Mouse (Mus musculus) midbrain, postnatal 0 days (tissue): ENCODE measurements around the gene Slc15a2. TPM values are rescaled to one million over a fixed set of nuclear protein-coding genes. Genes with fewer than 3 reads are reported as not detected.

Source experiments
- ATAC-seq: fragments of 200-750 bp; cut with Nextera tagmentation; 2 replicates; pipeline ENCODE4 v1.8.0; 2017; ENCODE audit warnings: moderate number of reproducible peaks, mild to moderate bottlenecking, moderate TSS enrichment, moderate library complexity; ENCODE audit not compliant: low FRiP score
- DNase-seq: peaks from one replicate; pipeline ENCODE4 v3.0.0-alpha.2; 2015; ENCODE audit warnings: low spot score
- H3K27ac ChIP-seq: fragments of 300-500 bp; sonication (generic); 2 replicates; pipeline ENCODE4 v1.5.1; 2014; ENCODE audit warnings: low read depth, mild to moderate bottlenecking, low read length, mixed read lengths
- H3K27me3 ChIP-seq: fragments of 300-500 bp; sonication (generic); 2 replicates; pipeline ENCODE4 v1.6.1; 2014; ENCODE audit warnings: low read length, control low read depth, mixed read lengths; ENCODE audit not compliant: insufficient read depth
- H3K36me3 ChIP-seq: fragments of 300-500 bp; sonication (generic); 2 replicates; pipeline ENCODE4 v1.6.1; 2014; ENCODE audit warnings: low read length, control low read depth, mixed read lengths; ENCODE audit not compliant: insufficient read depth
- H3K4me1 ChIP-seq: fragments of 300-500 bp; sonication (generic); 2 replicates; pipeline ENCODE4 v1.6.1; 2014; ENCODE audit warnings: mild to moderate bottlenecking, control low read depth, antibody characterized with exemption, low read length, mixed read lengths; ENCODE audit not compliant: insufficient read depth
- H3K4me2 ChIP-seq: fragments of 300-500 bp; sonication (generic); 2 replicates; pipeline ENCODE4 v1.6.1; 2014; ENCODE audit warnings: low read depth, mild to moderate bottlenecking, low read length, mixed read lengths; ENCODE audit not compliant: poor library complexity, severe bottlenecking
- H3K4me3 ChIP-seq: fragments of 300-500 bp; sonication (generic); 2 replicates; pipeline ENCODE4 v1.5.1; 2014; ENCODE audit warnings: low read depth, mild to moderate bottlenecking, low read length, moderate library complexity
- H3K9ac ChIP-seq: fragments of 300-500 bp; sonication (generic); replicated peaks from 2 replicates; pipeline ENCODE4 v1.6.1; 2014; ENCODE audit warnings: mild to moderate bottlenecking, low read length, moderate library complexity, mixed read lengths; ENCODE audit not compliant: poor library complexity, severe bottlenecking
- H3K9me3 ChIP-seq: fragments of 300-500 bp; sonication (generic); 2 replicates; pipeline ENCODE4 v1.6.1; 2016; ENCODE audit warnings: low read length, control low read depth
- CTCF ChIP-seq: IDR thresholded peaks from 2 replicates; pipeline ENCODE4 v1.5.1; 2016; ENCODE audit warnings: antibody characterized with exemption, mild to moderate bottlenecking
- WGBS: fragments of 180-500 bp; shearing (Covaris S2); extraction: QIAGEN DNeasy Blood & Tissue Kit; methylation state at CpG from one replicate; pipeline ENCODE4 v1.1.7; 2014; 5-methylcytosine and 5-hydroxymethylcytosine counted together
- polyA plus RNA-seq: library from polyadenylated mRNA; unstranded; fragments of >200 nt; fragmentation: Nextera tagmentation; extraction: Ambion mirVana; gene quantifications from 2 replicates; pipeline ENCODE4 v1.2.1, GENCODE M21; 2015
- total RNA-seq: library from RNA; depleted of rRNA; stranded (reverse); fragments of >200 nt; gene quantifications from 2 replicates; pipeline ENCODE4 v1.2.3, GENCODE M21; 2014

The Slc15a2 gene
- total and polyA plus RNA-seq, 2 experiments from 2014 or later = 19.7 to 24.8 TPM

DNA sequence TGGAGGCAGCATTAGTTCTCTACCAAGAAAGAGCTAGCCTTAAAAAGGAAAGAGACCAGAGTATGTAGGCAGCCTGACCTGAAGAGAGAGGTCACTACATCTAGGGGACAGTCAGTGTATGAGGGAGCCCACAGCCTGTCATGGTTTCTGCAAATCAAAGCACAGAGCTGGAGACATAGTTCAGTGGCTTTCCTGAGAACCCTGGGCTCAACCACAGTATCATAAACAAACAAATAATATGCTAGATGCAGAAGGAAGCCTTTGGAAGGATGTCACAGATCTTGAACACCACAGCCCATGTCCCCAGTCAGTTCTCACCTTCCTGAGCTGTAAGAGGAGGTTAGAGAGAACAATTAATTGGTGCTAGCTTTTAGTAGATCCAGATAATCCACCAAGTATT lies 66.1 kb downstream of the Slc15a2 start:
- H3K4me3 ChIP-seq = no peak overlapping the region

DNA sequence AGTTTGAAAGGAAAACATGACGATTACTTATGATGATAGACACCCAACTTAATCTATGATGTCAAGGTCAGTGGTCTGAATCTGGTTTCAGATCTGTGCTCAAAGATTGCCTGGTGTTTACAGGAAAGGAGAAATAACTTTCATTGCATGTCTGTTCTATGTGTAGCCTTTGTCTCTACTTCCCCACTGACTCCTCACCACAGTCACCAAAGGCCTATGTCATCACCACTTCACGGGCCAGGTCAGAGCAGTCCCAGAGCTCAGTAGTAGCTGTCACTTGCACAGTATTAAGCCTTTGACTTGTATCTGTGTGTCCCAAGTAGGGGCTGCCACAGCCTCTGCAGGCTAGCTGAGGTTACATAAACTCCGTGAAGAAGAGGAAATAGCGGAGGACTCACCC lies 67.3 kb downstream of the Slc15a2 start:
- DNase-seq (no peak), ATAC-seq (no peak)
- Histone ChIP-seq H3K9me3 (no peaks in the 10 kb centered on the region), H3K4me1 (no peaks in the 10 kb centered on the region), H3K4me2 (no peak overlapping the region), H3K9ac (no peak overlapping the region), H3K36me3 (no peaks in the 10 kb centered on the region), H3K4me3 (no peak overlapping the region), H3K27me3 (no peaks in the 10 kb centered on the region; the same call in 1 of the 2 replicates), H3K27ac (no peak overlapping the region)
- no peak for TF ChIP-seq CTCF
- WGBS = 88% methylated on average over 4 of the region's 4 CpGs

More for the DNA sequence above, 66.1 kb downstream of the Slc15a2 start:
- Histone ChIP-seq H3K4me2 (no peak overlapping the region), H3K27ac (no peak overlapping the region), H3K4me1 (no peaks in the 10 kb centered on the region), H3K9ac (no peak overlapping the region), H3K36me3 (no peaks in the 10 kb centered on the region), H3K27me3 (no peaks in the 10 kb centered on the region; the same call in 1 of the 2 replicates), H3K9me3 (no peaks in the 10 kb centered on the region)
- TF ChIP-seq CTCF = no peak
- ATAC-seq (no peak), DNase-seq (no peak)

DNA sequence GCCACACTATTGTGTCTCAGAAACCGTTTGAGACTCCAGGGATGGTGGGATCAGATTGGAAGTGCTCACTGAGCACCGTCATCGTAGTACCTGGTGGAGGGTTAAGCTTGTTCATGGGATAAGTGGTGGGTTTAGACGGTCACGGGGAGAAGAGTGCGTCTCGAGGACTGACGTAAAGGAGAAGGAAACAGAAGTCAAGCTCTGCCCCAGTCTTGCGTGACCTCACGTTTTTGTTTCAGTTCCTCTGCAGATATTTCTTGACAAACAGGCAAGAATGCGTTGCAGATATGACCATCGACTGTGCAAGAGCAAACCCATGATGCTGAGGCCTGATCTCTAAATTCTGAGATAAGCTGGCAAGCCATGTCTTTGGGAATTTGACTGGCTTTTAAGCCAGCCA lies 73.0 kb downstream of the Slc15a2 start:
- Histone ChIP-seq H3K9me3 (no peaks in the 10 kb centered on the region), H3K27ac (no peak overlapping the region), H3K4me1 (no peaks in the 10 kb centered on the region), H3K36me3 (no peaks in the 10 kb centered on the region), H3K9ac (no peak overlapping the region), H3K27me3 (no peaks in the 10 kb centered on the region), H3K4me3 (no peak overlapping the region), H3K4me2 (no peak overlapping the region)
- WGBS = 89% methylated on average over 12 of the region's 12 CpGs
- no peak for ATAC-seq
- DNase-seq = no peak
- TF ChIP-seq CTCF = no peak

DNA sequence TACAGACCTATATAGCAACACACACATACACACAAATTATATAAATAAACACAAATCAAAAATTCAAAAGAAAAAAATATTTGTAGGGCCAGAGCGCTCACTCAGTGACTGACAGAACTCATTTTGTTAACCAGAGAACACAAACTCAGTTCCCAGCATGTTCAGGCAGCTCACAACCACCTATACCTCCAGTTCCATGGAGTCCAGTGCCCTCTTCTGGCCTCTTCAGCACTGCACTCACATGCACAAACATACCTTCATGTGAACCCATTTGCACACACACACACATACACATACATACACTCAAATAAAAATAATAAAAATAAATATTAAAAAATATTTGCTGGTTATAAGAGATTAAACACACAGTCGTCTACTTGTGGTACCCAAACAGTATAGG lies 74.0 kb downstream of the Slc15a2 start:
- no peak for DNase-seq
- no peaks in the 10 kb centered on the region for H3K9me3 ChIP-seq
- WGBS = 94% methylated on average over 2 of the region's 2 CpGs
- H3K4me3 ChIP-seq = no peak overlapping the region
- H3K27ac ChIP-seq = no peak overlapping the region
- H3K36me3 ChIP-seq = no peaks in the 10 kb centered on the region
- TF ChIP-seq CTCF = no peak
- H3K4me1 ChIP-seq = no peaks in the 10 kb centered on the region
- H3K4me2 ChIP-seq = no peak overlapping the region
- no peaks in the 10 kb centered on the region for H3K27me3 ChIP-seq
- H3K9ac ChIP-seq = no peak overlapping the region
- ATAC-seq = no peak

DNA sequence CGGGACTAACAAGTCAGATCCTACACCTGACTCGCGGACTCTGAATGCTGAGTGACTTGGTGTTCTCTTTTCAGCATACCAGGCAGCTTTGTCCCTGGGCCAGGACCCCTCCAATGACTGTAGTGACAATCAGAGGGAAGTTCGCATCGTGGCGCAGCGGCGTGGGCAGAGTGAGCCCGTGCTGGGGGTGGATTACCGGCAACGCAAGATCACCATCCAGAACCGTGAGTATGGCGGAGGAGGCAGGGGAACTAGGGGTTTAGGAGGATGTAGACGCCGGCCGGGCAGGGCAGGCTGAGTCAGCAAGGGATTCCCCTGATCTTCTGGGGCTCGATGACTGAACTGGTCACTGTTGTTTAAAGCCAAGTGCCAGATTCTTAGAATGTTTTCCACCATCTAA lies 75.4 kb downstream of the Slc15a2 start:
- H3K27ac ChIP-seq = no peak overlapping the region
- no peak for ATAC-seq
- TF ChIP-seq CTCF = no peak
- no peak overlapping the region for H3K9ac ChIP-seq
- no peaks in the 10 kb centered on the region for H3K36me3 ChIP-seq
- no peaks in the 10 kb centered on the region for H3K4me1 ChIP-seq
- H3K9me3 ChIP-seq = no peaks in the 10 kb centered on the region
- 92% methylated on average over 17 of the region's 17 CpGs for WGBS
- no peak overlapping the region for H3K4me2 ChIP-seq
- no peak for DNase-seq
- no peaks in the 10 kb centered on the region for H3K27me3 ChIP-seq
- H3K4me3 ChIP-seq = no peak overlapping the region

DNA sequence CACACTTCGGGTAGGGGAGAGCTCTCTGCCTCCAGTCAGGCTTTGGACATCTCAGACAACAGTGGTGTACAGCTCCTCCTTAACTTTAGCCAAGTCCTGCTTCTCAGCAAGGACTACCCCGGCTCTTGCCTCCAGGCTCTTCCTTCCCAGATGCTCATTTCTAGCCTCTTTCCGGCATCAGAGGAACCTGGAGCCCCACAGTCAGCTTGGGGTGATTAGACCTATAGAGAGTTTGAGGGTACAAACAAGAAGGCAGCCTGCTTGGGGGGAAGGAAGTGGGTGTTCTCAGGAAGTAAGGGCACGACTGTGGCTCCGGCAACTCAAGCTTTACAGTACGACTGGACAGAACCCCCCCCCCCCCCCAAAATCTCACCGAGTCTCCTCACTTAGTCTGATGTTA lies 76.0 kb downstream of the Slc15a2 start:
- no peak for TF ChIP-seq CTCF
- no peaks in the 10 kb centered on the region for H3K9me3 ChIP-seq
- no peaks in the 10 kb centered on the region for H3K27me3 ChIP-seq
- H3K27ac ChIP-seq = no peak overlapping the region
- no peak overlapping the region for H3K4me3 ChIP-seq
- no peak for ATAC-seq
- H3K36me3 ChIP-seq = no peaks in the 10 kb centered on the region
- H3K4me1 ChIP-seq = no peaks in the 10 kb centered on the region
- DNase-seq = no peak
- 79% methylated on average over 7 of the region's 7 CpGs for WGBS
- H3K9ac ChIP-seq = no peak overlapping the region
- H3K4me2 ChIP-seq = no peak overlapping the region
